Mouse (Mus musculus): ENCODE data around the gene Gm28372. TPM values are rescaled to one million over a fixed set of nuclear protein-coding genes. Genes with fewer than 3 reads are reported as not detected.

Gm28372 gene
- not detected for polyA plus RNA-seq (2017; shearing (Covaris generic))

GRCm38 (mm10) chr2:130404939-130405338 lies at the start of gene Gm28372, which contains the start of gene 1700020A23Rik:
Gene Gm28372, plus strand, starts transcription at chr2:130405239.
Gene 1700020A23Rik, plus strand, starts transcription at chr2:130405259.

GRCm38 (mm10) chr2:130397186-130397985 lies 7.7 kb upstream of the Gm28372 start, which contains the start of gene Cpxm1:
Gene Cpxm1, minus strand, starts transcription at chr2:130397574.

GRCm38 (mm10) chr2:130406178-130406577 lies 1.1 kb downstream of the Gm28372 start, which contains the start of gene Tmem239:
Gene Tmem239, plus strand, starts transcription at chr2:130406478.

GRCm38 (mm10) chr2:130424126-130424853 lies 19.3 kb downstream of the Gm28372 start, which contains the start of the genes Vps16 and Pced1a:
Gene Vps16, plus strand, starts transcription at chr2:130424339.
Gene Pced1a, minus strand, starts transcription at chr2:130424701.

GRCm38 (mm10) chr2:130449794-130450433 lies 44.9 kb downstream of the Gm28372 start, which contains the start of gene Ptpra:
Gene Ptpra, plus strand, starts transcription at chr2:130450278.

Other genes with a start within 250 kb of the Gm28372 start
- gene Snrpb, start 225.8 kb upstream of the Gm28372 start, polyA plus RNA-seq (2017; shearing (Covaris generic)): 413 TPM
- not detected for gene Tmc2, start 210.0 kb upstream of the Gm28372 start, polyA plus RNA-seq (2017; shearing (Covaris generic))
- gene Nop56, start 130.8 kb upstream of the Gm28372 start, polyA plus RNA-seq (2017; shearing (Covaris generic)): 299 TPM
- 198 TPM for gene Idh3b, start 120.7 kb upstream of the Gm28372 start, polyA plus RNA-seq (2017; shearing (Covaris generic))
- not detected for gene Ebf4, start 110.1 kb upstream of the Gm28372 start, polyA plus RNA-seq (2017; shearing (Covaris generic))
- 0.46 TPM for gene Cpxm1, start 7.7 kb upstream of the Gm28372 start, polyA plus RNA-seq (2017; shearing (Covaris generic))
- not detected for gene 1700020A23Rik, start within 50 bp of the Gm28372 start, polyA plus RNA-seq (2017; shearing (Covaris generic))
- not detected for gene Tmem239, start 1.2 kb downstream of the Gm28372 start, polyA plus RNA-seq (2017; shearing (Covaris generic))
- 296 TPM for gene Vps16, start 19.1 kb downstream of the Gm28372 start, polyA plus RNA-seq (2017; shearing (Covaris generic))
- gene Pced1a, start 19.5 kb downstream of the Gm28372 start, polyA plus RNA-seq (2017; shearing (Covaris generic)): 22.0 TPM
- gene Ptpra, start 45.0 kb downstream of the Gm28372 start, polyA plus RNA-seq (2017; shearing (Covaris generic)): 29.2 TPM
- 59.1 TPM for gene Mrps26, start 158.5 kb downstream of the Gm28372 start, polyA plus RNA-seq (2017; shearing (Covaris generic))
- not detected for gene Oxt, start 170.9 kb downstream of the Gm28372 start, polyA plus RNA-seq (2017; shearing (Covaris generic))
- not detected for gene Avp, start 177.3 kb downstream of the Gm28372 start, polyA plus RNA-seq (2017; shearing (Covaris generic))
- 22.3 TPM for gene Fastkd5, start 224.8 kb downstream of the Gm28372 start, polyA plus RNA-seq (2017; shearing (Covaris generic))
- 16.5 TPM for gene Ubox5, start 224.8 kb downstream of the Gm28372 start, polyA plus RNA-seq (2017; shearing (Covaris generic))
- gene Lzts3, start 237.6 kb downstream of the Gm28372 start, polyA plus RNA-seq (2017; shearing (Covaris generic)): 0.72 TPM